Mouse (Mus musculus): Measurements from ENCODE around the gene Pdia5. TPM values are rescaled to one million over a fixed set of nuclear protein-coding genes. Genes with fewer than 3 reads are reported as not detected.
A peak's percentile ranks its signal among the peaks of the same experiment; 100 is the strongest.

The Pdia5 gene
- polyA plus RNA-seq, 1 experiment from 2014 or later, result 49.4 TPM

- Histone ChIP-seq H3K4me2 (replicated peaks; ENCODE audit: low read depth, low read length) (no peak overlapping the region), H3K27ac (ENCODE audit: low read length) (no peak overlapping the region; the same call in 1 of the 2 replicates), H3K9ac (replicated peaks; ENCODE audit: low read depth) (no peak overlapping the region), H3K36me3 (ENCODE audit: insufficient read depth, low read length) (no peaks in the 10 kb centered on the region), H3K27me3 (replicated peaks; ENCODE audit: insufficient read depth, low read length) (no peaks in the 10 kb centered on the region), H3K9me3 (ENCODE audit: low read length) (no peaks in the 10 kb centered on the region), H3K4me3 (ENCODE audit: low read depth, low read length) (no peak overlapping the region), H3K4me1 (ENCODE audit: insufficient read depth, low read depth, low read length) (no peaks in the 10 kb centered on the region)
- no peak for TF ChIP-seq EP300 (IDR thresholded peaks at IDR 0.05)
- TF ChIP-seq CTCF (IDR thresholded peaks at IDR 0.05), result no peak
- ATAC-seq (peak; percentile 65), DNase-seq (ENCODE audit: low spot score) (peak; percentile 36)
- WGBS, result 50% methylated on average over 4 of the region's 4 CpGs
Observed at GRCm38 (mm10) chr16:35465808-35466351, 24.8 kb downstream of the Pdia5 start.

GRCm38 (mm10) chr16:35464686-35465308, 25.9 kb downstream of the Pdia5 start:
- H3K9ac ChIP-seq (replicated peaks; ENCODE audit: low read depth), result no peak overlapping the region
- 85% methylated on average over 12 of the region's 12 CpGs for WGBS
- H3K36me3 ChIP-seq (ENCODE audit: insufficient read depth, low read length), result no peaks in the 10 kb centered on the region
- DNase-seq (ENCODE audit: low spot score) (no peak), ATAC-seq (no peak)
- no peak for TF ChIP-seq CTCF (IDR thresholded peaks at IDR 0.05)
- no peak for TF ChIP-seq EP300 (IDR thresholded peaks at IDR 0.05)
- no peak overlapping the region for H3K27ac ChIP-seq (ENCODE audit: low read length)
- H3K4me3 ChIP-seq (ENCODE audit: low read depth, low read length), result no peak overlapping the region
- no peaks in the 10 kb centered on the region for H3K4me1 ChIP-seq (ENCODE audit: insufficient read depth, low read depth, low read length)
- no peaks in the 10 kb centered on the region for H3K27me3 ChIP-seq (replicated peaks; ENCODE audit: insufficient read depth, low read length)
- H3K9me3 ChIP-seq (ENCODE audit: low read length), result no peaks in the 10 kb centered on the region
- H3K4me2 ChIP-seq (replicated peaks; ENCODE audit: low read depth, low read length), result no peak overlapping the region

GRCm38 (mm10) chr16:35463708-35464107, 27.0 kb downstream of the Pdia5 start:
- Histone ChIP-seq H3K4me1 (ENCODE audit: insufficient read depth, low read depth, low read length) (no peaks in the 10 kb centered on the region), H3K4me3 (ENCODE audit: low read depth, low read length) (no peak overlapping the region), H3K9ac (replicated peaks; ENCODE audit: low read depth) (no peak overlapping the region), H3K4me2 (replicated peaks; ENCODE audit: low read depth, low read length) (no peak overlapping the region), H3K36me3 (ENCODE audit: insufficient read depth, low read length) (no peaks in the 10 kb centered on the region), H3K9me3 (ENCODE audit: low read length) (no peaks in the 10 kb centered on the region), H3K27me3 (replicated peaks; ENCODE audit: insufficient read depth, low read length) (no peaks in the 10 kb centered on the region), H3K27ac (ENCODE audit: low read length) (no peak overlapping the region)
- DNase-seq (ENCODE audit: low spot score) (no peak), ATAC-seq (no peak)
- WGBS, result 90% methylated on average over 10 of the region's 10 CpGs
- no peak for TF ChIP-seq CTCF (IDR thresholded peaks at IDR 0.05)
- no peak for TF ChIP-seq EP300 (IDR thresholded peaks at IDR 0.05)

- H3K27me3 ChIP-seq (replicated peaks; ENCODE audit: insufficient read depth, low read length), result no peaks in the 10 kb centered on the region
- WGBS, result 80% methylated on average over 7 of the region's 7 CpGs
- no peaks in the 10 kb centered on the region for H3K9me3 ChIP-seq (ENCODE audit: low read length)
- TF ChIP-seq CTCF (IDR thresholded peaks at IDR 0.05), result no peak
- TF ChIP-seq EP300 (IDR thresholded peaks at IDR 0.05), result no peak
- no peak overlapping the region for H3K4me3 ChIP-seq (ENCODE audit: low read depth, low read length)
- H3K4me2 ChIP-seq (replicated peaks; ENCODE audit: low read depth, low read length), result no peak overlapping the region
- H3K9ac ChIP-seq (replicated peaks; ENCODE audit: low read depth), result no peak overlapping the region
- no peaks in the 10 kb centered on the region for H3K4me1 ChIP-seq (ENCODE audit: insufficient read depth, low read depth, low read length)
- no peaks in the 10 kb centered on the region for H3K36me3 ChIP-seq (ENCODE audit: insufficient read depth, low read length)
- no peak for ATAC-seq
- DNase-seq (ENCODE audit: low spot score), result no peak
- H3K27ac ChIP-seq (ENCODE audit: low read length), result no peak overlapping the region
Observed at GRCm38 (mm10) chr16:35462955-35463354, 27.7 kb downstream of the Pdia5 start.

- WGBS, result 77% methylated on average over 7 of the region's 7 CpGs
- TF ChIP-seq EP300 (IDR thresholded peaks at IDR 0.05) (no peak), CTCF (IDR thresholded peaks at IDR 0.05) (no peak)
- Histone ChIP-seq H3K9me3 (ENCODE audit: low read length) (no peaks in the 10 kb centered on the region), H3K4me1 (ENCODE audit: insufficient read depth, low read depth, low read length) (no peaks in the 10 kb centered on the region), H3K36me3 (ENCODE audit: insufficient read depth, low read length) (no peaks in the 10 kb centered on the region; the same call in 1 of the 2 replicates), H3K4me2 (replicated peaks; ENCODE audit: low read depth, low read length) (no peak overlapping the region), H3K9ac (replicated peaks; ENCODE audit: low read depth) (no peak overlapping the region), H3K27me3 (replicated peaks; ENCODE audit: insufficient read depth, low read length) (no peaks in the 10 kb centered on the region), H3K4me3 (ENCODE audit: low read depth, low read length) (no peak overlapping the region), H3K27ac (ENCODE audit: low read length) (no peak overlapping the region)
- ATAC-seq, result no peak
- no peak for DNase-seq (ENCODE audit: low spot score)
Observed at GRCm38 (mm10) chr16:35459584-35459983, 31.1 kb downstream of the Pdia5 start.

GRCm38 (mm10) chr16:35458297-35458696, 32.4 kb downstream of the Pdia5 start:
- no peaks in the 10 kb centered on the region for H3K9me3 ChIP-seq (ENCODE audit: low read length)
- WGBS, result 79% methylated on average over 11 of the region's 11 CpGs
- no peak for TF ChIP-seq EP300 (IDR thresholded peaks at IDR 0.05)
- no peak for TF ChIP-seq CTCF (IDR thresholded peaks at IDR 0.05)
- H3K9ac ChIP-seq (replicated peaks; ENCODE audit: low read depth), result no peak overlapping the region
- no peaks in the 10 kb centered on the region for H3K27me3 ChIP-seq (replicated peaks; ENCODE audit: insufficient read depth, low read length)
- H3K27ac ChIP-seq (ENCODE audit: low read length), result no peak overlapping the region
- DNase-seq (ENCODE audit: low spot score) (no peak), ATAC-seq (no peak)
- H3K4me3 ChIP-seq (ENCODE audit: low read depth, low read length), result no peak overlapping the region
- H3K36me3 ChIP-seq (ENCODE audit: insufficient read depth, low read length), result no peaks in the 10 kb centered on the region; the same call in 1 of the 2 replicates
- no peak overlapping the region for H3K4me2 ChIP-seq (replicated peaks; ENCODE audit: low read depth, low read length)
- H3K4me1 ChIP-seq (ENCODE audit: insufficient read depth, low read depth, low read length), result no peaks in the 10 kb centered on the region

Measured in lung, postnatal 0 days (tissue).